Mouse (Mus musculus) stomach, postnatal 0 days (tissue): ENCODE measurements at regions not wholly inside any gene's neighbourhood (a gene's known extent, or its start where the extent isn't known, plus 50 kb on each side); places are given as distances from the start of the nearest gene placed in this dataset.

ENCODE experiments used
- ATAC-seq: fragments of 200-750 bp; cut with Nextera tagmentation; 2 replicates; pipeline ENCODE4 v1.8.0; 2017; ENCODE audit not compliant: low FRiP score, low TSS enrichment
- DNase-seq: peaks from one replicate; pipeline ENCODE4 v3.0.0-alpha.2; 2016; ENCODE audit warnings: low spot score
- H3K27ac ChIP-seq: fragments of 300-500 bp; sonication (generic); replicated peaks from 2 replicates; pipeline ENCODE4 v1.5.1; 2014; ENCODE audit warnings: mild to moderate bottlenecking, control low read depth
- H3K27me3 ChIP-seq: fragments of 300-500 bp; sonication (generic); 2 replicates; pipeline ENCODE4 v1.6.1; 2014; ENCODE audit warnings: low read length; ENCODE audit not compliant: control insufficient read depth, insufficient read depth
- H3K36me3 ChIP-seq: fragments of 300-500 bp; sonication (generic); 2 replicates; pipeline ENCODE4 v1.6.1; 2014; ENCODE audit warnings: low read length, mixed read lengths; ENCODE audit not compliant: control insufficient read depth, insufficient read depth
- H3K4me1 ChIP-seq: fragments of 300-500 bp; sonication (generic); replicated peaks from 2 replicates; pipeline ENCODE4 v1.6.1; 2014; ENCODE audit warnings: antibody characterized with exemption; ENCODE audit not compliant: control insufficient read depth, insufficient read depth
- H3K4me2 ChIP-seq: fragments of 300-500 bp; sonication (generic); replicated peaks from 2 replicates; pipeline ENCODE4 v1.6.1; 2014; ENCODE audit warnings: low read depth, mild to moderate bottlenecking, control low read depth, moderate library complexity
- H3K4me3 ChIP-seq: fragments of 300-500 bp; sonication (generic); 2 replicates; pipeline ENCODE4 v1.5.1; 2014; ENCODE audit warnings: low read depth, low read length, control low read depth
- H3K9ac ChIP-seq: fragments of 300-500 bp; sonication (generic); 2 replicates; pipeline ENCODE4 v1.6.1; 2014; ENCODE audit warnings: mild to moderate bottlenecking, low read length, control low read depth, mixed read lengths
- H3K9me3 ChIP-seq: fragments of 300-500 bp; sonication (generic); 2 replicates; pipeline ENCODE4 v1.6.1; 2016; ENCODE audit warnings: low read length; ENCODE audit not compliant: control insufficient read depth
- CTCF ChIP-seq: IDR thresholded peaks from 2 replicates; pipeline ENCODE4 v1.5.1; 2016; ENCODE audit warnings: antibody characterized with exemption, low read depth, mild to moderate bottlenecking, moderate library complexity
- EP300 ChIP-seq: optimal IDR thresholded peaks from 2 replicates; pipeline ENCODE3; 2016; ENCODE audit warnings: antibody characterized with exemption
- WGBS: fragments of 180-500 bp; shearing (Covaris S2); extraction: QIAGEN DNeasy Blood & Tissue Kit; methylation state at CpG from one replicate; pipeline ENCODE4 v1.1.7; 2014; 5-methylcytosine and 5-hydroxymethylcytosine counted together

GRCm38 (mm10) chr12:106374840-106375375, 364.9 kb downstream of the Vrk1 start:
- no peak overlapping the region for H3K4me3 ChIP-seq
- TF ChIP-seq EP300 (no peak), CTCF (no peak)
- 44% methylated on average over 12 of the region's 12 CpGs for WGBS
- H3K9ac ChIP-seq: no peak overlapping the region
- H3K4me1 ChIP-seq: no peaks in the 10 kb centered on the region
- no peaks in the 10 kb centered on the region for H3K9me3 ChIP-seq
- H3K27ac ChIP-seq: no peak overlapping the region
- no peaks in the 10 kb centered on the region for H3K27me3 ChIP-seq
- no peak overlapping the region for H3K4me2 ChIP-seq
- ATAC-seq (no peak), DNase-seq (no peak)
- no peaks in the 10 kb centered on the region for H3K36me3 ChIP-seq

GRCm38 (mm10) chr12:106375886-106376285, 365.9 kb downstream of the Vrk1 start:
- ATAC-seq (no peak), DNase-seq (no peak)
- Histone ChIP-seq H3K27me3 (no peaks in the 10 kb centered on the region), H3K4me3 (no peak overlapping the region), H3K9me3 (no peaks in the 10 kb centered on the region), H3K36me3 (no peaks in the 10 kb centered on the region), H3K4me1 (no peaks in the 10 kb centered on the region), H3K27ac (no peak overlapping the region), H3K4me2 (no peak overlapping the region), H3K9ac (no peak overlapping the region)
- no peak for TF ChIP-seq EP300
- TF ChIP-seq CTCF: no peak
- 87% methylated on average over 13 of the region's 13 CpGs for WGBS

- TF ChIP-seq CTCF: no peak
- TF ChIP-seq EP300: no peak
- DNase-seq (no peak), ATAC-seq (no peak)
- WGBS: 69% methylated on average over 12 of the region's 12 CpGs
- Histone ChIP-seq H3K27me3 (no peaks in the 10 kb centered on the region), H3K4me3 (no peak overlapping the region), H3K9me3 (no peaks in the 10 kb centered on the region), H3K9ac (no peak overlapping the region), H3K4me2 (no peak overlapping the region), H3K4me1 (no peaks in the 10 kb centered on the region), H3K36me3 (no peaks in the 10 kb centered on the region), H3K27ac (no peak overlapping the region)
Measured at GRCm38 (mm10) chr12:106376783-106377182, 366.8 kb downstream of the Vrk1 start.

- Histone ChIP-seq H3K4me1 (no peaks in the 10 kb centered on the region), H3K36me3 (no peaks in the 10 kb centered on the region)
- ATAC-seq: no peak
Measured at GRCm38 (mm10) chr12:106377281-106377680, 367.3 kb downstream of the Vrk1 start.

GRCm38 (mm10) chr12:106377761-106378160, 367.7 kb downstream of the Vrk1 start:
- Histone ChIP-seq H3K9ac (no peak overlapping the region), H3K4me1 (no peaks in the 10 kb centered on the region), H3K4me2 (no peak overlapping the region), H3K27ac (no peak overlapping the region), H3K4me3 (no peak overlapping the region), H3K9me3 (no peaks in the 10 kb centered on the region), H3K27me3 (no peaks in the 10 kb centered on the region), H3K36me3 (no peaks in the 10 kb centered on the region)
- ATAC-seq: no peak
- whole genome bisulfite sequencing: 70% methylated on average over 5 of the region's 5 CpGs
- TF ChIP-seq EP300: no peak
- TF ChIP-seq CTCF: no peak
- no peak for DNase-seq

More at GRCm38 (mm10) chr12:106377281-106377680, 367.3 kb downstream of the Vrk1 start:
- WGBS: 91% methylated on average over 1 of the region's 1 CpGs
- H3K9ac ChIP-seq: no peak overlapping the region
- no peak for TF ChIP-seq EP300
- no peak for TF ChIP-seq CTCF
- no peaks in the 10 kb centered on the region for H3K9me3 ChIP-seq
- DNase-seq: no peak
- H3K4me3 ChIP-seq: no peak overlapping the region
- H3K27ac ChIP-seq: no peak overlapping the region
- H3K4me2 ChIP-seq: no peak overlapping the region
- no peaks in the 10 kb centered on the region for H3K27me3 ChIP-seq

- no peaks in the 10 kb centered on the region for H3K9me3 ChIP-seq
- H3K4me1 ChIP-seq: no peaks in the 10 kb centered on the region
- H3K4me2 ChIP-seq: 0 out of 2 replicates have a peak overlapping the region, but pooled peaks have one; percentile 23
- H3K27me3 ChIP-seq: no peaks in the 10 kb centered on the region
- no peak for TF ChIP-seq CTCF
- no peak for TF ChIP-seq EP300
- DNase-seq (no peak), ATAC-seq (no peak)
- 27% methylated on average over 19 of the region's 19 CpGs for WGBS
- H3K9ac ChIP-seq: no peak overlapping the region
- no peak overlapping the region for H3K27ac ChIP-seq
- no peaks in the 10 kb centered on the region for H3K36me3 ChIP-seq
- no peak overlapping the region for H3K4me3 ChIP-seq
Measured at GRCm38 (mm10) chr12:106378303-106379075, 368.5 kb downstream of the Vrk1 start.
